Mouse (Mus musculus): ENCODE measurements around the gene Atp1a4. TPM values are rescaled to one million over a fixed set of nuclear protein-coding genes. Genes with fewer than 3 reads are reported as not detected.
A peak's percentile ranks its signal among the peaks of the same experiment; 100 is the strongest.

Gene Atp1a4
- not detected for total RNA-seq (2021)

DNA sequence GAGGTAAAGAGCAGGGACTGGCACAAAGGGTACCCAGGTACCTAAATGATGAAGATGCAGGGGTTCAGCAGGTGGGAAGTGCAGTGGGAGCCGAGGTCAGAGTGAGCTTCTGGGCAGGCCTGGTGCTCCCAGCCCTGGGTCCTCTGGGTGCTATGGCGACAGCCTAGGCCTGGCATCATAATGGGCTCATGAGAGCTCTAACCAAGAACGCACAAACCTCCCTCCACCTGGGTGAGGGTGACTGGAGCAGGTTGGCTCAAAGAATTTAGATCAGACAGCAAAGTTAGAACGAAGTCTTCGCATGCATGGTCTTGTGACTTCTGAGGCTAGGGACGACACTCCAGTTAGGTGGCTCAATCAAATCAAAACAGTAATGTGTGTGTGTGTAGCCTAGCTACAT lies at the start of gene Atp1a4:
TSS of gene Atp1a4 (minus strand) at position 101 of the 400 bp plus-strand sequence.
- intact Hi-C loops (cut with DNase I): no loop called here

DNA sequence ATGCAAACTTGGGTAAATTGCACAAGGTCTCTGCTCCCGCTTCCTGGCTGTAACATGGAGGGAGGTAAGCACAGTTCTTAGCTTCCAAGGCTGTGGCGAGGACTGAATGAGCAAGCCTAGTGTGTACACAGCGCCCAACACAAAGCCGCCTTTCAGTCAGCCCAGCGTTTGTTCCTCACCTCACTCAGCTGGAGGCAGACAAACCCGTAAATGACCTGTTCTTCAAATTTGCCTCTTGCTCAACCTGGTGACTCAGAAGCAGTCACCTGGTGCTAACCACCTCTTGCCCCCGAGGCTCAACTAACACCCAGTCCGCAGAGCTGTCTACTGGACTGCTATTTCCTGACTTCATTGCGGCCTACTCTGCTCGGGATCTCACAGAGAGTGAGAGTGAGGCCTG lies 49.7 kb upstream of the Atp1a4 start:
- no peak for DNase-seq (ENCODE audit: low spot score in 2 of 2)
- intact Hi-C loops (cut with DNase I): loop anchor here (2.0 kb wide), 2 partner anchors 15 to 27 kb away; no protein-coding TSS in a partner anchor

More for the DNA sequence above, at the start of gene Atp1a4:
- DNase-seq (ENCODE audit: low spot score in 2 of 2): no peak

DNA sequence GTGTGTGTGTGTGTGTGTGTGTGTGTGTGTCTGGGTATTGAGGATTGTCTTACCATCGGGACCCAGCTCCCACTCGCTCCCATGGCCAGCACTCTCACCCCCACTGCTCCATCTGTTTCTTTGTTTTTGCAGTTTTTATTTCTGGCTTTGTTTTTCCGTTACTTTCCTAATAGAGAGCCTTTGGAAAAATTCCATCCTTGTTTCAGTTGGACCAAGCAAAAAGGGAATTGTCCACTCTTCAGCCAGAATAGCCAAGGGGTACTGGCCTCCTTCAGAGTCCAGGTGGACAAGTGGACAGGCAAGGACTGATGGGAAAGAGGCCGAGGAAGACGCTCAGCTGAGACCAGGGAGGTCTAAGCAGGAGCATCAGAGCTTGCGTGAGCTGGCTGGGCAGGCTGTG lies 48.7 kb upstream of the Atp1a4 start:
- peak in 1 of 2 experiments; percentile 22 for DNase-seq (ENCODE audit: low spot score in 2 of 2)
- intact Hi-C loops (cut with DNase I): no loop called here

DNA sequence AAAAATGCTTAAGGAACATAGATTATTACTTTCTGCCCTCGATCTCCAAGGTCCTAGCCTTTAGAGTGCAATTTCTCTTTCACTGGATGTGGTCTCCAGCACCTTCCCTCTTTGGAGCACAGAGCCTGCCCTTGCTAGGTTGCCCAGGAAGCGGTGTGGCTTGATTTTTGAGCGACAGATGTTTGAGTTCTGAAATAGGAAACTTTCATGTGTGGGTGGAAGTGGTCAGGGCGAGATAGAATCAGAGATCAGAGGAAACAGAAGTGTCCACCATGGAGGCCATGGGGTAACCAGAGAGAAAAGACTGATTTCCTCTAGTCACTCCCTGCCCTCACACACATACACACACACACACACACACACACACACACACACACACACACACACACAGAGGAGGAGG lies 48.0 kb upstream of the Atp1a4 start:
- peak in 1 of 2 experiments; percentile 4 for DNase-seq (ENCODE audit: low spot score in 2 of 2)
- intact Hi-C loops (cut with DNase I): no loop called here

DNA sequence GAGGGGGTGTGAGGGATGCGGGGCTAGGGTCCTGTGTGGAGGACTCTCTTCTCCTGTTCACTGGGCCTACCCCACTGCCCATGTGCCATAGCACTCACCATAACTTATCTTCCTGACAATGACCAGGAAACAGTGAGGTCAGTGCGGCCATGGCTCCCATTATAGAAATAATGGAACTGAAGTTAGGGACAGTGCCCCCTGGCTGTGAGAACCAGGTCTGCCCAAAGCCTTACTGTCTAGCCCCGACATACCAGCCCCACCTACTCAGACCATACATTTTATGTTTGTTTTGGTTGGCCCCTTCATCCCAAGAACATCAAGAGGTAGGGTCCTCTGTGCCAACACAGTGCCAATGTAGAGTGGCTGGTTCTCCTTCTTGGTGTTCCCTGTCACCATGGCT lies 47.4 kb upstream of the Atp1a4 start:
- intact Hi-C loops (cut with DNase I): no loop called here

DNA sequence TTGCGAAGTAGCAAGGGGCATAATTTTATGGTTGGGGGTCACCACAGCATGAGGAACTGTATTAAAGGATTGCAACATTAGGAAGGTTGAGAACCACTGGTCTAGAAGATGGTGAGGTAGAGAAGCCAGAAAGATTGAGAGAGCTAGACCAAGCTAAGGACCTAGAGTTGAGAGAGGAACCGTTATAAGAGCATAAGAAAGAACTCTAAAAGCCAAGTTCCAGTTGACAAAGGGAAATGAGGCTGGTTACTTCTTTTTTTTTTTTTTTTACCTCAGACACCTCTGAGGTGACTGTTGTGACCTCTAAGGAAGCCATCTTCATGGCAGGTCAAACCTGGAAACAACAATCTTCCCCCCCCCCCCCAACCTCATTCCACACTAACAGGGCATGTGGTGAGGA lies 46.9 kb upstream of the Atp1a4 start:
- intact Hi-C loops (cut with DNase I): no loop called here
- no peak for DNase-seq (ENCODE audit: low spot score in 2 of 2)

More for the DNA sequence above, 47.4 kb upstream of the Atp1a4 start:
- no peak for DNase-seq (ENCODE audit: low spot score in 2 of 2)

DNA sequence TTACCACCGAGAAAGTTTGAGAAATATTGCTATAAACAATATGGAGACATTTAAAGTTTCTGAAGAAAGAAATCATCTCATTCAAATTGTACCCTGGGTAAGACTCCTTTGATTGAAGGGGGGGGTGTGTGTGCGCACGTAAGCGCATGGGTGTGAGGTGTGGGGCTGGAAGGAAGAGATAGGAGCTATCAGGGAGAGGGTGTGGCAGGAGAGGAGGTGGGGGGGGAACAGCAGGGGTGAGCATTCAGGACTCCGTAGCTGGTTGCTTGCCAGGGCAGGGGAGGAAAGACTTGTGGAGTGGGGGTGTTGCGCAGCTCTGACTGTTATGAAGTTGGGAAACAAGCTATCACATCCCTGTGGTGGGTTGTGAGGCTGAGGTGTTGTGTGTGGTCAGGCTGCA lies 46.2 kb upstream of the Atp1a4 start:
- intact Hi-C loops (cut with DNase I): no loop called here

DNA sequence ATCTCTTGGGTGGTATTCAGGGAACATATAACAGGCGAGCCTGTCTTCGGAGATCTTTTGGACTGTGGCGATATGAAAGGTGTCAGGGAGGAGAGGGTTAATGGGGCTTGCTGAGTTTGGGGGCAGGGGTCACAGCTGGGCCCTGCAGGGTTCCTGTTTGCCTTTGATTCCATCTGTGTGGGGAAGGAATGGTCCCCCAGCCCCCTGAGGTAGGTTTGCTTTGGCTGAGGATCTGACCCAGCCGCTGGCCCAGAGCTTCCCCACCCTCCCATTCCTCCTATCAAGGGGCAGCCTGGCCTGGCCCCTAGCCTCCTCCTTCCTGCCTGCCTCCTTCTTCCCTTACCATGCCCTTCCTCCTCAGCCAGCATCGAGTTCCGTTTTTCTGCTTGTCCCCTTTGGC lies 44.6 kb upstream of the Atp1a4 start:
- intact Hi-C loops (cut with DNase I): no loop called here

More for the DNA sequence above, 46.2 kb upstream of the Atp1a4 start:
- DNase-seq (ENCODE audit: low spot score in 2 of 2): no peak

DNA sequence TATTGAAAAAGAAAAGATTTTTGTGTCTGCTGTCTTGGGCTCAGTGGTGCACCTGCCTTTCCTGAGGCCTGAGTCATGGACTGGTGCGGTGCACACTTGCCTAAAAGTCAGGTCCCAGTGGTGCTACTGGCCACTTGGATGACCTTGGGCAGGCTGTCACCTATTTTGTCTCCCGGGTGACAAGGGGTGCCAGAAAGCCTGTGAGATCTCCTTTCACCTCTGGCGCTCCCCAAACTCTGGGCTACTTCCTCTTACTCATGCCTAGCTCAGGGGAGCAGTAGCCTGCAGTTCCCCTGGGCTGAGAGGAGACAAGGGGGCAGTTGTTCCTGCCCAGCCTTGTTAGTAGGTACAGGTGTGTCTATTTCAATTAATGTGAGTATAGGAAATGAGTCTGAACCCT lies 44.1 kb upstream of the Atp1a4 start:
- DNase-seq (ENCODE audit: low spot score in 2 of 2): no peak
- intact Hi-C loops (cut with DNase I): no loop called here

More for the DNA sequence above, 44.6 kb upstream of the Atp1a4 start:
- no peak for DNase-seq (ENCODE audit: low spot score in 2 of 2)

DNA sequence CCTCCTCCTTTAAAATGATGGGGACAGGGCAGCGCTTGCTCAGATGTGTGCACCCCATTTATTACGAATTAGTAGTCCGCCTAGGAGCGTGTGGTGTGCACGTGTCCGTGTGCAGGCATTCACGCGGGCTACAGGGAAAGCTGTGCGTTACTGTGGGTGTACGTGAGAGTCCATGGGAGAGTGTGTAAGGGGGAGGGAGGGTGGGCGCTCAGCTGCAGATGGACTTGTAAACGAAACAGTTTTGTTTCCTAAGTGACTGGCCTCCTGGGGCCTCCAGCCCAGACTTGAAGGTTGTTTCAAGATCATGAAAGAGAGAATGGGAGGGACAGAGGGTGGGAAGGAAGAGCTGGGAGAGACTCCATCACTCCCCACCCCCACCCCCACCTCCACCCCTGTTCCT lies 43.0 kb upstream of the Atp1a4 start:
- no peak for DNase-seq (ENCODE audit: low spot score in 2 of 2)
- intact Hi-C loops (cut with DNase I): loop anchor here (2.0 kb wide), 1 partner anchor 20 kb away; no protein-coding TSS in a partner anchor

DNA sequence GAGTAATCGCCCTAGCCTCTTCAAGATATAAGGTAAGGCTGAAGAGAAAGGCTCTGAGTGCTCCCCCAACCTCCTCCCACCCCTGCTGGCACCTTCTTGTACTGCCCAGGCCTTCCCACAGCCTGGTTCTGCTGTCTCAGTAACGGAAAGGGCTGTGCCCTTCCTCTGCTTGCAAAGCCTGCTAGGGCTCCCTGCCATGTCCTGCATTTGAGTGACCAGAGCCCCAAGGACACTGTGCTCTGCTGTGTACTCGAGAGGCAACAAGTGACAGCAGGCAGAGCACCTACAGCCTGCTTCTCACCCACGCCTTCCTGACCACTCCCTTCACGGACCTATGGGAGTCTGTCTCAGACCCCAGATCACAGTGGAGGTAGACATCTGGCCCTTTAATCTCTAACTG lies 42.0 kb upstream of the Atp1a4 start:
- intact Hi-C loops (cut with DNase I): loop anchor here (2.0 kb wide), 1 partner anchor 19 kb away; no protein-coding TSS in a partner anchor
- no peak for DNase-seq (ENCODE audit: low spot score in 2 of 2)

DNA sequence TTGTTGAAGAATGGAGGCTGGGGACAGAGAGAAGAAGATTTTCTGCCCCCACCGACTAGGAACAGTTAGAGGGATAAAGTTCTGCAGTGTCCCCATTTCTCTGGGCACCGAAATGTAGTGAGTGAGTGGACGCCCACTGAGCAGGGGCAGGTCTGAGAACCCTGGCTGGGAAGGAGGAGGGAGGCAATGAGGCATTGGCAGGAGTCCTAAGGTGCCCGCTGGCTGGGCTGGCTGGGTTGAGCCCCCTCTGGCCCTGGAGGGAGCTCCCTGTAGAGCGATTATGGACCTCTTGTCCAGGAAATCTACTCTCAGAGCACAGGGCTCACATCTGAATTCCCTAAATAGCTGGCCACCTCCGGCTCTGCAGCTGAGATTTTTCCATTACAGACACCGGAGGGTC lies 41.3 kb upstream of the Atp1a4 start:
- no peak for DNase-seq (ENCODE audit: low spot score in 2 of 2)
- intact Hi-C loops (cut with DNase I): no loop called here

DNA sequence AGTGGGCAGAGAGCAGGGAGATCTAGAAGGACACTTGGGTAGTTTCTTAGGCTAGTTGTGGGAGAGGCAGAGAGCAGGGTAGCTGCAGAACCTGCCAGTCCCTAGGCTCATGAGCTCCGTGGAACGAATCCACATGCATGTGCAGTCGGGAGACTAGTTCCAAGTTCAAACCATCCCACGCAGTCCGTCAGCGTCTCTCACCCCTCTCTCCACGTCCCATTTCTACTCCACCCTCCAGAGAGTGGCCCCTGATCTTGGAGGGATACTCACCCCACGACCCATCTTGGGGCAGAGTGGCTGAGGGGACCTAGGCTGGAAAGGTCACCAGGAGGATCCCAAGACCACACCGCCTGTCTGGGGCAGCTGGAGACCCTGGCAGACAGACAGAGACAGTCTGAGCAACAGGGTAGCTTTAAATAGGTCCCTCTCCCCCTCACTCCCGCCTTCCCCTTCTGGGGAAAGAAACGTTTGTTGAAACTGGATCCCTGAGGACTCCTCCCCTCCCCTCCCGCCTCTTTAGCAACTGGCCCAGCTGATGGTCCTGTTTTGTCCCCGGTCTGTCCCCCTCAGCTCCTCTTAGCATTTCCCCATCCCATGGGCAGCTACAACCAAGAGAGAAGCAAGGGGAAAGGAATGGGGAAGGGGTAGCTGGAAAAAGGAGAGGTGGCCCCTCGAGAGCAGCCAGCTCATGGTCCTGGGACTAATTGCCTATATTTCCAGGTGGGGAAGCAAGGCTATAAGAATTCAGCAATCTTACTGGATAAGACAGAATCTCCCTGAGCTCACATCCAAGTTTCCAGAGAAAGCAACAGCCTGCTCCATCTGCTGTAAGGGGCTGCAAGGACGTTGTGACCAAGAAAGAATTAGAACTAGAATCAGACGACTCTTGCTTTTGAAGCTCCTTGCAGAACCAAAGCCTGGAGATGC lies 39.7 kb upstream of the Atp1a4 start, which contains the start of gene Atp1a2:
TSS of gene Atp1a2 (minus strand) at position 454 of the 927 bp plus-strand sequence.
- DNase-seq (ENCODE audit: low spot score in 2 of 2): peak; percentile 60 to 87

DNA sequence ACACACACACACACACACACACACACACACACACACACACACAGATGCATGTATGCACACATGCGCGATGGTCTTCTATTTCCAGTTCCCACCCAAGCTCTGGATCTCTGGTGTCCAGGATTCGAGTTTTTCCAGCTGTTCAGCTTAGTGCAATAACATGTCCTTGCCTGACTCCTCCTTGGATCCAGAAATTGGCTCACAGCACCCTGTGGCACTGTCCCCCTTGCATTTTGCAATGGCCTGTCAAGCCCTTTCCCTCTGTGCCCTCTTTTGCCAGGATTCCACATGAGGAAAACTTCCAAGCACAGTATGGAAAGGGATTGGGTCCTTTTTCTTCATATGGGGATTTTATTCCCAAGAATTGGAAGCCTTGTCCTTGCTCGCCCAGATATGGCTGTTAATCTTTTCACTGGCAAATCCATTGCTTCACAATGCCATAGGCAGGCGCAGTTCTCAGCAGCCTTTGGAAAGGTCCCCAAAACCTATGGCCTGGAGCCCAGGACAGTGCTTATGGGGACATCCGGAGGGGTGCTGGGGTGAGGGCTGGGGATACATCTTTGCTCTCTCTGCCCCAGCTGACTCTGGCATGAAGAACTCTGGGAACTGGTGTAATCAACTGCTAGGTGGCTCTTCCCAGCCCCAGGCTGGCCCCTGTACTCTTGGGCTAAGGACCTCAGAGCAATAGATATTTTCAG lies 38.7 kb upstream of the Atp1a4 start:
- no peak for DNase-seq (ENCODE audit: low spot score in 2 of 2)
- intact Hi-C loops (cut with DNase I): no loop called here

More for the DNA sequence above, 39.7 kb upstream of the Atp1a4 start, which contains the start of gene Atp1a2:
- intact Hi-C loops (cut with DNase I): no loop called here

DNA sequence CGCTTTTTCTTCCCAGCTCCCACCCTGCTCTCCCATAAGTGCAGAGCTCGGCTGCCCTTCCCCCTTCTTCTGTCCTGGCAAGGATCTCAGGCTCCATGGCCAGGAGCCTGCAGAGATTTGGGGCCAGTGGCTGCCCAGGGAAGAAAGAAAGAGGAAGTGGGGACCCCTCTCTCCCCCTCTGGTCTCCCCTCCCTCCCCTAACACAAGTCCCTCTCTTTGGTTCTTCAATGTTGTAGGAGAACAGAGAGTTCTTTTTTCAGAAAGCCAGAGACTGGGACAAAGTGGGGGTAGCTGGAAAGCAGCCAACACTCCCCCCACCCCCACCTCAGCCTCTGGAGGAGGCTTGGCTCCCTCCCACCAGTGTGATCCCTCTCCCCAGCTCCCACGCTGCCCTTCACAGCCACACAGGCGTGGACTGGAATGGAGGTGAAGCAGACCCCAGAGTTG lies 37.6 kb upstream of the Atp1a4 start:
- intact Hi-C loops (cut with DNase I): no loop called here
- DNase-seq (ENCODE audit: low spot score in 2 of 2): peak in 1 of 2 experiments; percentile 63

DNA sequence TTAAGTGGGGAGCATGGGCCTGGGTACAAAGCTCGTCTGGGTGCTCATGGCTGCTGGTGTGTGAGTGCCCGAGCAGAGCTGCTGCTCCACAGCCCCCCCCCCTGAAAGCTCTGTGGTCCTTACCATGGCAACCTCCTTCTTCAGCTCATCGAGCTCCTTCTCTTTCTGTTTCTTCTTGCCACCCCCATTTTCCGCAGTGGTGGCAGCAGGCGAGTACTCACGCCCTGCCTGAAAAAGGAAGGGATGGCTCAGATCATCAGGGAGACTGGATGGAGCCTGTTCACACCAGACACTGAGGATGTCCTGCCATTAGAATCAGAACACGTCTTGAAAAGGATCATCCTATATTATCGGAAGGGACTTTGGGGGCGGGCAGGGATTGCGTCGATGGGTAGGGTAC lies 35.2 kb upstream of the Atp1a4 start:
- intact Hi-C loops (cut with DNase I): loop anchor here (2.0 kb wide), 1 partner anchor 15 kb away; no protein-coding TSS in a partner anchor
- peak in 1 of 2 experiments; percentile 78 for DNase-seq (ENCODE audit: low spot score in 2 of 2)

DNA sequence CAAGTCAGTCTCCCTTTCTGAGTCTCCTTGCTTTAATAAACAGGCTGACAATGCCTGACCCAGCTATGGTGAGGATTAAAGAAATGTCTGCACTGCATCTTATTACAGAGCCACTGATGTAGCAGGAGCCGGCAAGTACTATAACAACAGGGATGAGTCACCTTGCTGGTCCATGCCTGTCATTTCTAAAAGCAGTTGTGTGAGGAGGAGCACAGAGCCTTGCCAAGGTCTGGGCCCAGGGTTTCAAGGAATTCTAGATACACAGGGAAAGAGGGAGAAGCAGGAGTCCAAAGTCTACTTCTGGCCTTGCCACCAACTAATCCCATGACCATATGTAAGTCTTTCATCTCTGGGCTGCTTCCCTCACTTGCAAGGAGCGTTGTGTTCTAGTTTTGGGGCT lies 34.7 kb upstream of the Atp1a4 start:
- DNase-seq (ENCODE audit: low spot score in 2 of 2): peak in 1 of 2 experiments; percentile 82
- intact Hi-C loops (cut with DNase I): loop anchor here (2.0 kb wide), 1 partner anchor 16 kb away; no protein-coding TSS in a partner anchor

DNA sequence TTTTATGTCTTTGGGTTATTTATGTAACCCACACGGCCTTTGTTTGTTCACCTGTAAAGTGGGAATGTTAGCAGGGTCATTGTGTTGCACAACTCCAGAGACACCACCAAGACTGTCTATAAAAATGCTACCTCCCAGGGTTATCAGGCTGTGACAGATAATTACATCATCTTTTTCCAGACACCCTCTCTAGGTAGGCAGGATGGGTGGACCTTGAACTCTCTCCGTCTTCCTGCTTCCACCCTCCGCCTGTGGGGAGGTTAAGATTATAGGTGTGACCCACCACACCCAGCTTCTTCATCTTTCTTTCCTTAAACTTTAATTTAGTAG lies 31.4 kb upstream of the Atp1a4 start:
- intact Hi-C loops (cut with DNase I): no loop called here
- DNase-seq (ENCODE audit: low spot score in 2 of 2): no peak

DNA sequence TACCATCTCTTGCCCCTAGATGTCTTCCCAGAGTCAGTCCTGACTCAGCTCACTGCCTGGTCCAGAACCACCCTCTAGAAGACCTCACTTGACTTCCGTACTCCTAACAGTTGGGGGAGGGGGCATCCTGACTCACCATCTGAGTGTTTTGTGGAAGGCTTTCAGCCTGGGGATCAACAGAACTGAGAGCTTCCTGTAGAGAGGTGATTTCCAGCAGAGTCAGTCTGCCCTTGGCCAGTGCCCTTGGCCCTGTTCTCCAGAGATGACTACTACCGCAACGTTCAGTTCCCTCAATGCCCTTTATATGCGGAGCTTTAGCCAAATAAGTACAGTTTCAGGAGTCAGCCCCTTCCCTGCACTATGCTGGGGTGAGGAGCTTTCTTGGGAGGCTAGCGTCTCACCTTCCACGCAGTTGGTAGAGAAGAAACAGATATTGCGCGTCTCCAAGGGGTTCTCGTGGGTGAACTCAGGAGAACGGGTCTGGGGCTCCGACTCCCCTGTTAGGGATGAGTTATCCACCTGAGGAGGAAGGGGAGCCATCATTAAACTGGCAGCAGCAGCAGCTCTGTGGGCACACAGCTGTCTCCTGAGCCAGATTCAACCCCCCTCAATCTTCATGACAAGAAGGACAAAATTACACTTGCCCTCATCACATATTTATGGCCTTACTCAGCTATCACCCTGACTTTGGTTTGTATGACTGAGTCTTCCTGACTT lies 30.8 kb upstream of the Atp1a4 start:
- intact Hi-C loops (cut with DNase I): no loop called here
- no peak for DNase-seq (ENCODE audit: low spot score in 2 of 2)

DNA sequence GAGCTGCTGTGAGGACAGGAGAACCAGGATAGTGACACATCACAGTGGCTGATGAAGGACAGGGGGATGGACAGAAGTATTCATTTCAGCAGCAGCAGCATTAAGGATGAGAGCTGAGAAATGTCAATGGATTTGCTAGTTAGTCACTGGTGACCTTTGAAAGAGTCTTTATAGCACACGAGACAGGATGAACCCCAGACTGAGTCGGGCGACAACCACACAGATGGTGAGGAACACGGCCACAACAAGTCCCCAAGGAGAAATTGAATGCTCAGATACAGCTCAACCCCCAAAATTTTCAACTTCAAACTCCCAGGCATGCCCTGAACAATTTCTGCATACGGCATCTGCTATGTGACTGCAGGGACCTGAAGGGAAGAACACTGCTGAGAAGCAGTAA lies 28.5 kb upstream of the Atp1a4 start:
- DNase-seq (ENCODE audit: low spot score in 2 of 2): no peak
- intact Hi-C loops (cut with DNase I): no loop called here
